In genomic region chr3:37329963-37330362, GRCm38 (mm10) we compare ENCODE assay signal across 17 mouse cellular contexts. TPM values are rescaled to one million over a fixed set of nuclear protein-coding genes. Genes with fewer than 3 reads are reported as not detected.
DNase-seq lines count a peak whose midpoint lies in the region; ATAC-seq and TF ChIP-seq lines count a peak whose summit lies in the region.
"Had no signal": no experiment of that assay in that cellular context is flagged by ENCODE, and none has a peak within 500 bp of the region (broad histone marks: within the 10 kb centered on the region; RNA-seq: fewer than 3 reads in every experiment).

No protein-coding gene starts in this region.

- peak; percentile 44 for DNase-seq in lung, postnatal 0 days (ENCODE audit: low spot score)
- no peak for DNase-seq in lung, postnatal 10 days
- no peak for DNase-seq in adrenal gland, postnatal 10 days
- DNase-seq: adrenal gland, adult 2 months; adrenal gland, postnatal 14 days; adrenal gland, postnatal 36 days; cerebellum, adult 11-12 months; cerebellum, adult 2 months; cerebellum, adult 9-10 months; cerebellum, postnatal 10 days; cerebellum, postnatal 25 days had no signal

- H3K4me2 ChIP-seq in lung, postnatal 0 days (replicated peaks; ENCODE audit: low read depth, low read length), result no peak overlapping the region
- H3K4me2 ChIP-seq in forebrain, embryonic 15.5 days (replicated peaks), result no peak overlapping the region
- H3K4me2 ChIP-seq: embryonic facial prominence, embryonic 12.5 days; forebrain, embryonic 13.5 days had no signal

- 75% methylated on average over 1 of the region's 1 CpGs for WGBS in lung, postnatal 0 days
- WGBS in forebrain, embryonic 15.5 days, result 87% methylated on average over 1 of the region's 1 CpGs

- no peak for TF ChIP-seq EP300 in lung, postnatal 0 days (IDR thresholded peaks at IDR 0.05)

- H3K9ac ChIP-seq in lung, postnatal 0 days (replicated peaks; ENCODE audit: low read depth), result no peak overlapping the region
- H3K9ac ChIP-seq in forebrain, embryonic 15.5 days (replicated peaks), result no peak overlapping the region
- H3K9ac ChIP-seq: embryonic facial prominence, embryonic 12.5 days; forebrain, embryonic 13.5 days had no signal

- peaks cover 5% of the 10 kb centered on the region for H3K4me1 ChIP-seq in lung, postnatal 0 days (ENCODE audit: insufficient read depth, low read depth, low read length)
- H3K4me1 ChIP-seq in forebrain, embryonic 15.5 days, result no peaks in the 10 kb centered on the region
- H3K4me1 ChIP-seq: embryonic facial prominence, embryonic 10.5 days; embryonic facial prominence, embryonic 12.5 days; forebrain, embryonic 13.5 days had no signal

- no peak overlapping the region for H3K4me3 ChIP-seq in lung, postnatal 0 days (ENCODE audit: low read depth, low read length)
- H3K4me3 ChIP-seq in forebrain, embryonic 15.5 days, result no peak overlapping the region
- H3K4me3 ChIP-seq: embryonic facial prominence, embryonic 10.5 days; embryonic facial prominence, embryonic 12.5 days; forebrain, embryonic 13.5 days had no signal

- H3K27me3 ChIP-seq in lung, postnatal 0 days (replicated peaks; ENCODE audit: insufficient read depth, low read length), result no peaks in the 10 kb centered on the region
- no peaks in the 10 kb centered on the region for H3K27me3 ChIP-seq in forebrain, embryonic 15.5 days
- H3K27me3 ChIP-seq: embryonic facial prominence, embryonic 12.5 days; forebrain, embryonic 13.5 days had no signal

- 0 out of 2 replicates have a peak overlapping the region, but pooled peaks have one; percentile 20 for H3K27ac ChIP-seq in lung, postnatal 0 days (ENCODE audit: low read length)
- H3K27ac ChIP-seq in forebrain, embryonic 15.5 days (replicated peaks), result no peak overlapping the region
- H3K27ac ChIP-seq: embryonic facial prominence, embryonic 10.5 days; embryonic facial prominence, embryonic 12.5 days; forebrain, embryonic 13.5 days had no signal

- no peak for ATAC-seq in lung, postnatal 0 days
- ATAC-seq in CD4-positive, CD25-positive, alpha-beta regulatory T cell, adult 4 months, result peak; percentile 65
- ATAC-seq in forebrain, embryonic 15.5 days (replicated peaks), result no peak
- ATAC-seq: forebrain, embryonic 13.5 days; forebrain, embryonic 16.5 days had no signal

- H3K36me3 ChIP-seq in lung, postnatal 0 days (ENCODE audit: insufficient read depth, low read length), result no peaks in the 10 kb centered on the region
- no peaks in the 10 kb centered on the region for H3K36me3 ChIP-seq in forebrain, embryonic 15.5 days
- H3K36me3 ChIP-seq: embryonic facial prominence, embryonic 10.5 days; embryonic facial prominence, embryonic 12.5 days had no signal

- TF ChIP-seq CTCF in lung, postnatal 0 days (IDR thresholded peaks at IDR 0.05), result no peak

- H3K9me3 ChIP-seq in lung, postnatal 0 days (ENCODE audit: low read length), result no peaks in the 10 kb centered on the region
- H3K9me3 ChIP-seq in forebrain, embryonic 15.5 days, result no peaks in the 10 kb centered on the region
- H3K9me3 ChIP-seq: embryonic facial prominence, embryonic 10.5 days; embryonic facial prominence, embryonic 12.5 days; forebrain, embryonic 13.5 days had no signal

RNA-seq across cellular contexts. Expression of gene Cetn4, which starts 17.5 kb away (rescaled TPM):
- 6.5 and 7.1 TPM in 2 replicates for polyA plus RNA-seq in lung, postnatal 0 days (2015; fragmentation: Nextera tagmentation; extraction: Ambion mirVana)
- under 1 TPM; 0.46 to 0.62 TPM for polyA plus RNA-seq in CD4-positive, CD25-positive, alpha-beta regulatory T cell, adult 4 months (2017; shearing (Covaris generic))
- polyA plus RNA-seq in forebrain, embryonic 15.5 days (2015; fragmentation: Nextera tagmentation; extraction: Ambion mirVana), result 2.0 and 2.1 TPM in 2 replicates
- 1 to 10 TPM; 3.0 to 3.8 TPM for total RNA-seq in adrenal gland, postnatal 10 days (2021)

RNA-seq across cellular contexts. Expression of gene Bbs12, which starts 17.6 kb away (rescaled TPM):
- polyA plus RNA-seq in lung, postnatal 0 days (2015; fragmentation: Nextera tagmentation; extraction: Ambion mirVana), result 3.3 and 4.0 TPM in 2 replicates
- 1 to 10 TPM; 4.6 to 9.5 TPM for polyA plus RNA-seq in CD4-positive, CD25-positive, alpha-beta regulatory T cell, adult 4 months (2017; shearing (Covaris generic))
- 5.2 and 5.7 TPM in 2 replicates for polyA plus RNA-seq in forebrain, embryonic 15.5 days (2015; fragmentation: Nextera tagmentation; extraction: Ambion mirVana)
- 1 to 10 TPM; 2.8 to 5.5 TPM for total RNA-seq in adrenal gland, postnatal 10 days (2021)

RNA-seq across cellular contexts. Expression of gene Fgf2, which starts 18.2 kb away (rescaled TPM):
- 1.5 and 2.1 TPM in 2 replicates for polyA plus RNA-seq in lung, postnatal 0 days (2015; fragmentation: Nextera tagmentation; extraction: Ambion mirVana)
- polyA plus RNA-seq in CD4-positive, CD25-positive, alpha-beta regulatory T cell, adult 4 months (2017; shearing (Covaris generic)), result 1 to 10 TPM; 2.2 to 2.3 TPM
- polyA plus RNA-seq in forebrain, embryonic 15.5 days (2015; fragmentation: Nextera tagmentation; extraction: Ambion mirVana), result 0.37 and 0.69 TPM in 2 replicates
- 1 to 10 TPM; 4.6 to 5.2 TPM for total RNA-seq in adrenal gland, postnatal 10 days (2021)
